Mouse (Mus musculus): ENCODE results near the gene Itga6.

DNA sequence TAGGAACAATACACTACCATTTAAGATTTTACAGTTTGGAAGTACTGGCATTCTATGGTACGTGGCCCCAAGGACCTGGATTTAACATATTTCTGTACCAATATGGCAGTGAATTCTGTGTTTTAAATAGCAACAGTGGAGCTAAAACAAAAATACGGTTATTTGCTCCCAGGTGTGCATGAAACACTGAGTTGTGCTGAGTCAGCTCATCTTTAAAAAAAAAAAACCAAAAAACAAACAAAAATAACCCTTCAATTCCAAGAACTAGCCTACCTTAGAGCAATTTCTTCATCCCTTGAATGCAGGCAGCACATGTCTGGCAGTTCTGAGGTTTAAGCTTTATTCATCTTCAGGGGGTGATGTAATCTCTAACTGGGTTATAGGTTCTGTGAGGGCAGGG is 45.8 kb downstream of the Itga6 start:
- TF ChIP-seq CTCF (IDR thresholded peaks at IDR 0.05 in 2 of 3, conservative IDR thresholded peaks at IDR 0.05 in 1 of 3; ENCODE audit: control insufficient read depth in 1 of 3, insufficient read depth in 1 of 3, low read depth in 2 of 3, low read length in 3 of 3, poor library complexity in 1 of 3, severe bottlenecking in 1 of 3) (no peak), ZMIZ1 (IDR thresholded peaks at IDR 0.05; ENCODE audit: low read depth, low read length) (no peak), E2F4 (IDR thresholded peaks at IDR 0.05; ENCODE audit: borderline replicate concordance, low read depth, low read length) (no peak), POLR2A (IDR thresholded peaks at IDR 0.05; ENCODE audit: control insufficient read depth in 1 of 2, insufficient read depth in 1 of 2, low read depth in 1 of 2, low read length in 2 of 2, poor library complexity in 1 of 2) (no peak), USF2 (IDR thresholded peaks at IDR 0.05; ENCODE audit: borderline replicate concordance in 1 of 2, insufficient read depth in 1 of 2, low read depth in 1 of 2, low read length in 2 of 2) (no peak)
